Mouse (Mus musculus): Measurements from ENCODE around the gene Ptcd1.

- TF ChIP-seq CHD2 (IDR thresholded peaks at IDR 0.05; ENCODE audit: low read depth, low read length) (no peak), ZC3H11A (IDR thresholded peaks at IDR 0.05; ENCODE audit: borderline replicate concordance, low read depth, low read length) (no peak), ZNF384 (IDR thresholded peaks at IDR 0.05; ENCODE audit: low read depth, low read length) (no peak)
Observed at GRCm38 (mm10) chr5:145130191-145130590, 36.7 kb downstream of the Ptcd1 start.
